Mouse (Mus musculus) liver, postnatal 0 days (tissue): ENCODE results near the gene 2610301B20Rik. TPM values are rescaled to one million over a fixed set of nuclear protein-coding genes. Genes with fewer than 3 reads are reported as not detected.
"Not testable (repeated sequence)": the region's sequence is repeated elsewhere in the genome, so short reads cannot be mapped to it uniquely, and the experiment has no call there.

ENCODE experiments used
- ATAC-seq: fragments of 200-750 bp; cut with Nextera tagmentation; 2 replicates; pipeline ENCODE4 v1.8.0; 2017; ENCODE audit warnings: mild to moderate bottlenecking, moderate library complexity
- DNase-seq: peaks from one replicate; pipeline ENCODE4 v3.0.0-alpha.2; 2016
- H3K27ac ChIP-seq: fragments of 300-500 bp; sonication (generic); 2 replicates; pipeline ENCODE4 v1.5.1; 2014; ENCODE audit warnings: antibody characterized with exemption, moderate library complexity, mild to moderate bottlenecking, low read depth
- H3K27me3 ChIP-seq: fragments of 300-500 bp; sonication (generic); 2 replicates; pipeline ENCODE4 v1.6.1; 2014; ENCODE audit warnings: low read length, control low read depth, mixed read lengths; ENCODE audit not compliant: insufficient read depth
- H3K36me3 ChIP-seq: fragments of 300-500 bp; sonication (generic); replicated peaks from 2 replicates; pipeline ENCODE4 v1.6.1; 2014; ENCODE audit warnings: mild to moderate bottlenecking, control low read depth, low read length, moderate library complexity, mixed read lengths; ENCODE audit not compliant: insufficient read depth
- H3K4me1 ChIP-seq: fragments of 300-500 bp; sonication (generic); 2 replicates; pipeline ENCODE4 v1.6.1; 2014; ENCODE audit warnings: antibody characterized with exemption, mild to moderate bottlenecking, control low read depth; ENCODE audit not compliant: insufficient read depth
- H3K4me2 ChIP-seq: fragments of 300-500 bp; sonication (generic); 2 replicates; pipeline ENCODE4 v1.6.1; 2014; ENCODE audit warnings: low read depth, mild to moderate bottlenecking, low read length, moderate library complexity, mixed read lengths
- H3K4me3 ChIP-seq: fragments of 300-500 bp; sonication (generic); 2 replicates; pipeline ENCODE4 v1.5.1; 2014; ENCODE audit warnings: low read depth, low read length
- H3K9ac ChIP-seq: fragments of 300-500 bp; sonication (generic); replicated peaks from 2 replicates; pipeline ENCODE4 v1.6.1; 2014; ENCODE audit warnings: mild to moderate bottlenecking, moderate library complexity
- H3K9me3 ChIP-seq: fragments of 300-500 bp; sonication (generic); 2 replicates; pipeline ENCODE4 v1.6.1; 2016; ENCODE audit warnings: mild to moderate bottlenecking, control low read depth, low read length, mixed read lengths
- CTCF ChIP-seq: sonication (generic); IDR thresholded peaks from 2 replicates; pipeline ENCODE4 v1.5.1; 2016; ENCODE audit warnings: antibody characterized with exemption, low read depth
- EP300 ChIP-seq: IDR thresholded peaks from 2 replicates; pipeline ENCODE4 v1.6.1; 2016; ENCODE audit warnings: antibody characterized with exemption, low read depth, mild to moderate bottlenecking
- WGBS: fragments of 180-500 bp; shearing (Covaris S2); extraction: QIAGEN DNeasy Blood & Tissue Kit; methylation state at CpG from one replicate; pipeline ENCODE4 v1.1.7; 2014; ENCODE audit not compliant: insufficient replicate concordance; 5-methylcytosine and 5-hydroxymethylcytosine counted together
- polyA plus RNA-seq: library from polyadenylated mRNA; unstranded; fragments of >200 nt; fragmentation: Nextera tagmentation; extraction: Ambion mirVana; gene quantifications from 2 replicates; pipeline ENCODE4 v1.2.1, GENCODE M21; 2015

The 2610301B20Rik gene
- polyA plus RNA-seq, 1 experiment from 2014 or later = 5.9 TPM

DNA sequence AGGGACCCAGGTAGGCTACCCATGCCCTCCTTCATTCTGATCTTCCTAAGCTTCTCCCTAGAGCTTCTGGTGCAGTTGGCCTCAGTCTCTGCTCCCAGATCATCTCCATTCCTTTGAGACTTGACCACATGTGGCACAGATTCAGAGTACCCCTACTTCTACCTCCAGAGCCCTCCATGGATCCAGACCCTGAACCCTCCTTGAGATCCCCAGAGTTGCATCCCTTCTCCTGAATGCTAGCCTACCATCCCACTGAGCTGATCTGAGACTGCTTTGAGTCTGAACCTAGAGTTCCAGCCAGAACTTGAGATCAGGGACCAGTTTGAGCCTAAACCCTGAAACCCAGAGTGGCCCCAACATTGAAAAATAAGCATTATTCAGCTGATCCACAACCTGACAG is 15.1 kb upstream of the 2610301B20Rik start:
- no peak for ATAC-seq

DNA sequence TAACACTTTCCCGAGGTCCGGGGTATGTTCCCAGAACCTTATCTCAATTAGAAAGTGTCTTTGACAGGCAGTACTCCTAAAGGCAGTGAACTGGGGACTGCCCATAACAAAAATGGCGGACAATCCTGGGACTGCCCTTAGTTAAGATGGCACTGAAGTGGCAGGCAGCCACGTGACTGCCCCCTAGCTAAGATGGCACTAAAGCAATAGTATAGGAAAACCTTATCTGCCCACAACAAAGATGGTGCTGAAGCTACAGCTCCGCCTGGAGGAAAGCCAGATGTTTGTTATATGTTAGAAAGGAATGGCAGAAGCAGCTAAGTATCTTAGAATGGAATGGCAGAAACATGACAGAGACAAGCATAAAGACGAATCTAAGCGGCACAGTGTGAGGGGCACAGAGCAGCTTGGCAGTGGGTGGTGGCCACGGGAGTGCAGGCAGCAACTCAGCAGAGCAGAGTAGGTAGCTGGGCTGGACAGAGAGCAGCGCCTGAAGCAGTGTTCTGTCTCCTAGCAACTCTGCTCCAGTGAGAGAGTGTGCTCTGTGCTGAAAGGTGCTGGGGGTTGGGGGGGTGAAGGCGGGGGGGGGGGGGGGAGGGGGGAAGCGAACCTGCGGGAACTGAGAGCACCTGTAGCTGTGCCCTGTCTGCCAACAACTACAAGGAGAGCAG is 14.3 kb upstream of the 2610301B20Rik start:
- H3K9ac ChIP-seq = no peak overlapping the region
- no peak overlapping the region for H3K4me2 ChIP-seq
- no peak overlapping the region for H3K4me3 ChIP-seq
- WGBS = 51% methylated on average over 10 of the region's 12 CpGs
- DNase-seq (no peak), ATAC-seq (no peak)
- no peaks in the 10 kb centered on the region for H3K9me3 ChIP-seq
- H3K27ac ChIP-seq = no peak overlapping the region
- no peaks in the 10 kb centered on the region for H3K27me3 ChIP-seq
- no peaks in the 10 kb centered on the region for H3K36me3 ChIP-seq
- TF ChIP-seq CTCF = no peak
- TF ChIP-seq EP300 = no peak
- H3K4me1 ChIP-seq = no peaks in the 10 kb centered on the region

More for the DNA sequence above, 15.1 kb upstream of the 2610301B20Rik start:
- H3K27me3 ChIP-seq = no peaks in the 10 kb centered on the region
- no peak overlapping the region for H3K4me2 ChIP-seq
- H3K9me3 ChIP-seq = no peaks in the 10 kb centered on the region
- H3K36me3 ChIP-seq = no peaks in the 10 kb centered on the region
- no peak overlapping the region for H3K9ac ChIP-seq
- no peaks in the 10 kb centered on the region for H3K4me1 ChIP-seq
- no peak for TF ChIP-seq CTCF
- no peak overlapping the region for H3K27ac ChIP-seq
- no peak for DNase-seq
- H3K4me3 ChIP-seq = no peak overlapping the region

DNA sequence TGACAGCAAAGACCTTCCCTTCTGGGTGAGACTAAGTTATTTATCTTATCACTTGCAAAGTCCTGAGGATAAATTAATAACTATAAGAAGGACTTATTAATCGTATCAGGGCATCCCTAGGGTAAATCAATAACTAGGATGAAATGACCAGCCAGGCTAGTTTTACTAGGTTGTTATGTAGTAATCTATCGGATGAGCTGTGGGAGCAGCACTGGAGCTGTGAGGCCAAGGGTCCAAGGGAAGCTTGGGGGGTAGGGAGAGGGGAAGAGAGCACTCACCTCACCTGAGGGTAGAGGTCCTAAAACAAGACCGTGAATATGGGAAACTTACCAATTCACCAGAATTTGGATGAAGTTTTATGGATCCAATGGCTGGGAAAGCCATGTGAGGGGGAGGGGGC is 13.5 kb upstream of the 2610301B20Rik start:
- H3K27me3 ChIP-seq = no peaks in the 10 kb centered on the region
- no peak overlapping the region for H3K9ac ChIP-seq
- no peaks in the 10 kb centered on the region for H3K4me1 ChIP-seq
- H3K4me2 ChIP-seq = no peak overlapping the region
- no peaks in the 10 kb centered on the region for H3K36me3 ChIP-seq
- no peak for ATAC-seq
- WGBS = 75% methylated on average over 3 of the region's 3 CpGs
- no peak overlapping the region for H3K4me3 ChIP-seq
- no peak for DNase-seq
- no peak for TF ChIP-seq EP300
- TF ChIP-seq CTCF = no peak
- H3K27ac ChIP-seq = no peak overlapping the region
- H3K9me3 ChIP-seq = no peaks in the 10 kb centered on the region

DNA sequence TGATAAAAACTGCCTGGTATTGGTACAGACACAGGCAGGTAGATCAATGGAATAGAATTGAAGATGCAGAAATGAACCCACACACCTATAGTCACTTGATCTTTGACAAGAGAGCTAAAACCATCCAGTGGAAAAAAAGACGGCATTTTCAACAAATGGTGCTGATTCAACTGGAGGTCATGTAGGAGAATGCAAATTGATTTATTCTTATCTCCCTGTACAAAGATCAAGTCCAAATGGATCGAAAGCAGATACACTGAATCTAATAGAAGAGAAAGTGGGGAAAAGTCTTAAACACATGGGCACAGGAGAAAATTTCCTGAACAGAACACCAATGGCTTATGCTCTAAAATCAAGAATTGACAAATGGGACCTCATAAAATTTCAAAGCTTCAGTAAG is 11.4 kb upstream of the 2610301B20Rik start:
- not testable (repeated sequence) for H3K4me3 ChIP-seq, H3K27me3 ChIP-seq, H3K27ac ChIP-seq, H3K9me3 ChIP-seq, H3K4me2 ChIP-seq, H3K9ac ChIP-seq, ATAC-seq, H3K4me1 ChIP-seq, H3K36me3 ChIP-seq, DNase-seq
- WGBS = 57% methylated on average over 2 of the region's 2 CpGs

DNA sequence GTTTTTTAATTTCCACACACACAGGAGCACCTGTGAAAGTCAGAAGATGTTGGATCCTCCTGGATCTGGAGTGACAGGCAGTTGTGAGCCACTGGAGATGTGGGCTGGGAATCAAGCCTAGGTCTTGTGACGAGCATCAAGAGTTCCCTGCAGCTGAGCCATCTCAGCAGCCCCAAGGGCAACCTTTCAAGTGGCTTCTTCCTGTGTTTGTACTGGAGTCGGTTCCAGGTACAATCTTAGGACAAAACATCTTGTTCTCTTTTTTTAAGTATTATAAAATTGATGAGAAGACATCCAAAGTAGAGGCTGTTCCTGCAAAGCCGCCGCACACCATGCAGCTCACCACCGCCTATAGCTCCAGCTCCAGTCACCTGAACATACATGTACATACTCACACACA is 2.1 kb upstream of the 2610301B20Rik start:
- WGBS = 84% methylated on average over 5 of the region's 5 CpGs
- no peaks in the 10 kb centered on the region for H3K36me3 ChIP-seq
- no peaks in the 10 kb centered on the region for H3K9me3 ChIP-seq
- H3K4me1 ChIP-seq = peaks cover 7% of the 10 kb centered on the region
- no peaks in the 10 kb centered on the region for H3K27me3 ChIP-seq
- H3K9ac ChIP-seq = no peak overlapping the region
- no peak overlapping the region for H3K4me3 ChIP-seq
- H3K4me2 ChIP-seq = no peak overlapping the region
- no peak for ATAC-seq
- H3K27ac ChIP-seq = no peak overlapping the region
- DNase-seq = no peak
- TF ChIP-seq CTCF (no peak), EP300 (no peak)

DNA sequence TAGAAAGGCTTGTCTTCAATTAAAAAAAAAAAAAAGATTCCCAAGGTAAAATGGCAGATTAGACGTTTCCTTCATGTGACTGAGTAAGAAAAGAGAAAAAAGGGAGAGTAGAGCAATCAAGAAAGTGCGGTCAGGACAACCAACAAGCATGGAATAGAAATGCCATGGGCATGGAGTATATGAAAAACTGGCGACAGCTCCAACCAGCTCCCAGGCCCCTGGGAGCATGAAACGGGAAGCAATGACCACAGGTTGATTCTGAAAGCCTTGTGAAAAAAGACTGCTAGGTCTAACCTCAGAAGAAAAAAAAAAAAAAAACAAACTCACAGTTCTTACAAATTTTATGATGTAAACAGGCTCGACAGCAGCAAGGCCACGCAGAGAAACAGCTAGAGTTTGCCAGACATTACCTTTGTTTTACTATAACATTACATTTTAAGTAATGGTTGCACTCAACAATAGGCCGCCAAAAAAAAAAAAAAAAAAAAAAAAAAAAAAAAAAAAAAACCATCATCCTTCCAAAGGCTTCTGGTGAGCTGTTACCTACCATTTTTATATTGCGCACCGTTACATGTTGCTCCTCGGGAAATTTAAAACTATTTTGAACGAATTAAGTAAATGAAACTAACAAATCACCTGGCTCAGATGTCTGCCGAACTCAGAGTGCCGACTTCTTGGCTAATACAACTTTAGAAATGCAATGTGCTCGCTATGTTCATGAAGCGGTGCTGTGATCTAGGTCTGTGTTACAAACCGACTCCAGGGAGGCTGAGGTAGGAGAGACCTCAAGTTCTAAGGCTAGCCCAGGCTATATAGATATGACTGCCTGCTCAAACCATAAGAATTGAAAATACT is 1.4 kb upstream of the 2610301B20Rik start:
- 23% methylated on average over 16 of the region's 16 CpGs for WGBS

More for the DNA sequence above, 1.4 kb upstream of the 2610301B20Rik start:
- H3K27me3 ChIP-seq = no peaks in the 10 kb centered on the region
- no peaks in the 10 kb centered on the region for H3K36me3 ChIP-seq
- H3K4me2 ChIP-seq = peak overlapping the region; percentile 82
- DNase-seq = no peak
- no peak for TF ChIP-seq CTCF
- TF ChIP-seq EP300 = no peak
- H3K9me3 ChIP-seq = no peaks in the 10 kb centered on the region
- H3K4me3 ChIP-seq = peak overlapping the region; percentile 95
- H3K9ac ChIP-seq = peak overlapping the region; percentile 94
- ATAC-seq = no peak
- H3K27ac ChIP-seq = no peak overlapping the region
- H3K4me1 ChIP-seq = peaks cover 7% of the 10 kb centered on the region
